Mouse (Mus musculus) B cell, adult 2 months (primary cell): Measurements from ENCODE around the gene Tomt.

Experiments used
- DNase-seq, 2 experiments: peaks; one replicate each; pipeline ENCODE4 v3.0.0; 2022

Tomt gene

GRCm38 (mm10) chr7:101853816-101854215 is 52.3 kb downstream of the Tomt start:
- no peak for DNase-seq

- no peak for DNase-seq
Observed at GRCm38 (mm10) chr7:101852846-101853245, 53.3 kb downstream of the Tomt start.

GRCm38 (mm10) chr7:101851689-101852088 is 54.5 kb downstream of the Tomt start:
- DNase-seq: no peak
